Mouse (Mus musculus) c-Kit-negative CD71-positive TER-119-positive erythroid progenitor cells, embryonic 14.5 days (primary cell): Measurements from ENCODE around the gene Syne2.

Source experiments
- DNase-seq: peaks from one replicate; pipeline ENCODE4 v3.0.0-alpha.2; 2013; ENCODE audit warnings: low read depth, low spot score

Syne2 gene

DNA sequence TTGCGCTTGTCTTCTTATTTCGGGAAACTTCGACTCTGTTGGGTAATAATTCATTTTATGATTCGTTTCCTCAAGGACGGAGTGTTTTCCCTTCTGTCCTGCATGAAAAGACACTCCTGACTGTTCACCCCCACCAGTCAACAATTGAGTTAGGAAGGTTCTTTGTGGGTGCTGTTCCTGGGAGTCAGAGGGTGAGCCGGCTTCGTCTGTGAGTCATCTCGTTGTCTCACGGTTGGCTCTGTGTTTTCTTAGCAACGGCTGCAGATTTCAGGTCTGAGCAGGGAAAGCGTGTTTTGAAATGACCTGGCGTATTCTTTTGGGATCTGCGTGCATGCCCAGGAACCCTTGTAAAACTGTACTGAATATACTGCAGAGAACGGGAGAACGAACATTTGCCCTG lies 9.8 kb downstream of the Syne2 start:
- no peak for DNase-seq

GRCm38 (mm10) chr12:75829616-75830015 lies 11.7 kb downstream of the Syne2 start:
- DNase-seq = no peak

DNA sequence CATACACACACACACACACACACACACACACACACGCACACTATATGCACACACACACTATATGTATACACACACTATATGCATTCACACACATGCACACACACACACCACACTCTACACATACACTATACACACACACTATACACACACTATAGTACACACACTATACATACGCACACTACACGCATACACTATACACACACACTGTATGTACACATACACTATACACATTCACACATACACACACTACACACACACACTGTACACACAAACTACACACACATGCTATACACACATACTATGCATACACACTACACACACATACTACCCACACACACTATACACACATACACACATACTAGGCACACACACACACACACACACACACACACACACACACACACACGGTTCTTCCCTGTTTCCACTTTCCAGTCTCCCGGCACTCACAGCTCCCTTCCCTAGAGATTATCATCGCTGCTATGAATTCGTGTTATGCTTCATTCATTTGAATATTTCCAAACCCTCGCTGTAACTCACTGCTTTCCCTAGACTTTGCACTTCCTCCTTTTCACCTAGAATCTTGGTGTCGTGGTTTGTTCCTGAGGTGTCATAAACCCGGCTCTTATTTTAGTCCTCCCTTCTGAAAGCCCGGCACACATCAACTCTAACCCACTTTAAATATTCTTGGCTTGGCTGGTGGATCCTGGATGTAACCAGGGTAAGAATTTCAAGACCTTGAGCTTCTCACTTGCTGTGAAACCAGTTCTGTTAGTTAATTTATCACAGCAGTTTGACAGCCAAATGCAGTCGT lies 15.4 kb downstream of the Syne2 start:
- DNase-seq = no peak

- no peak for DNase-seq
Measured at GRCm38 (mm10) chr12:75833960-75834729, 16.2 kb downstream of the Syne2 start.

GRCm38 (mm10) chr12:75836524-75836962 lies 18.6 kb downstream of the Syne2 start:
- no peak for DNase-seq

- DNase-seq = no peak
Measured at GRCm38 (mm10) chr12:75837462-75837861, 19.5 kb downstream of the Syne2 start.

DNA sequence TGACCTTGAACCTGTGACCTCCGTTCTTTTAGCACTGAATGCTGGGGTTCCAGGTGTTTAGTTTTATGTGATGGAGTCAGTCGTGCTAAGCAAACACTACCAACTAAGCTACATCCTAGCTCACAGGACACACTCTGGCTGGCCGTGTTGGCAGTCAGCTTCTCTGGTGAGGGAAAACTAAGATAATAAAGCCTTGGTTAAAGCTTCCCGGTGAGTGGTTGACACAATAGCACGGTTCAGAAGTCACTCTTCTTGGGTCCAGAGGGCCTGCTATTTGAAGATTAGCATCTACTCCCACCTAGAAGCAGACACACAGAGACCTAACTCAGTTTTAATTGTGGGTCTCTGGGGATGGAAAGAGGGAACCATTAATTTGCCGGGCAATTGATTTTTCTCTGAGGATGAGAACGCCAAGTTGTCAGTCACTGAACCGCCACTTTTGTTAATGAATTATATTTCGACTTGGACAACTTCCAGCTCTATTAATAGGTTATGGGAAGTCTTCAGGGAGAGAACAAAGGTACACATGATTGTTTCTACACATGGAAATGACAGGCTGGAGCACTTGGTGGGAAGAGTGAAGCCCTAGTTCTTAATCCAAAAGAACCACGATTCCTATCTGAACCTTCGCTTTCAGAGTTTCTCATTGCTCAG lies 21.3 kb downstream of the Syne2 start:
- DNase-seq = no peak

DNA sequence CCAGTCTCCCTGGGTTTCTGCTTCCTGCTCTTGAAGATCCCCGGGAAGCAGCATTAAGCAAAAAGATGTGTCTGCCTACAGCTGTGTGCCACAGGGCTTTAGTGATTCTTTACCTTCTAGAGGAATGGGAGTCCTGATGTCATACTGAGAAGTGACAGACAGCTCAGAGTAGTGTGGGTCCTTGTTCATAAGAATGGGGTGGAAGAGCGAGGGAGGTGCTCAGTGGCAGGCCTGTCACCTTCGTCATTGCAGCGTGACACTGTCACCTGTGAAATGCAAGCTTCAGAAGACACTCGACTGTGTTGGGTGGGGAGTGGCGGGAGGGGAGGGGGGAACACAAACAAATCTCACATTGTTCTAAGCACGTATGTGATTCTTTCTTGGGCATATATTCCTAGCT lies 23.2 kb downstream of the Syne2 start:
- DNase-seq = no peak

DNA sequence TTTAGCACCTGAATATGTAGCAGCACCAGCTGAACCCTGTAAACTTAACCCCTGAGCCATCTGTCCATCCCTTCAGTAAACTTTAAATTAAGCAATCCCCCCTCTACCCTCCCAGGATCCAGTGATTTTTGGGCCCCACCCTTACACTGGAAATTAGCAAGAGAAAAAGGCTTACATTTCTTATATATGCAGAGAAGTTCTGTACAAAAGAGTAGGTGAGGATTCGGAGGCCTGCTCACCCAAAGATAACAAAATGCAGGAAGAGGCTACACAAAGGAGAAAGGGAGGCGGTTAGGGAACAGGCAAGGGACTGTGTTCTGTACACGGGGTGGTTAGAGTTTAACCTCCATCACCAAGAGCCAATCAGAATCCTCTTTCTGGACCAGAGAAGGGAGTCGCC lies 26.4 kb downstream of the Syne2 start:
- DNase-seq = no peak

GRCm38 (mm10) chr12:75845070-75845469 lies 27.1 kb downstream of the Syne2 start:
- DNase-seq = no peak

DNA sequence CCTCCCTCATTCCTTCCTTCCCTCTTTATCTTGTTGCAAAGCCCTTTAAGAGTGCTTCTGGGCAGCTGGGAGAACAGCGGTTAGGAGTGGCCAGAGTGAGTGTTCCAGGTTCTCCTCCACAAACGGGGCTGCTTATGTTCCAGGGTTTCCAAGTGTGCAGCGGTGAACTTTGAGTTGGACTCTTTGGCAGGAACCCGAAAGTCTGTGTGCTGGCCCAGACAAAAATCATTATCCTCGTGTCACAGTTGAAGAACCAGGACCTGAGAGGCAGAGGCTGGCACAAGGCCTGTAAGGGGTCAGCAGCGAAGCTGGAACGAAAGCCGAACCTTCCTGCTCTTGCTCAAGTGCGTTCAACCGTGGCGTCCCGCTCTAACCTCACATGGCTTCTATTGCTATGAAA lies 28.6 kb downstream of the Syne2 start:
- DNase-seq = no peak

GRCm38 (mm10) chr12:75850205-75850604 lies 32.3 kb downstream of the Syne2 start:
- no peak for DNase-seq

- DNase-seq = no peak
Measured at GRCm38 (mm10) chr12:75851481-75851880, 33.5 kb downstream of the Syne2 start.

DNA sequence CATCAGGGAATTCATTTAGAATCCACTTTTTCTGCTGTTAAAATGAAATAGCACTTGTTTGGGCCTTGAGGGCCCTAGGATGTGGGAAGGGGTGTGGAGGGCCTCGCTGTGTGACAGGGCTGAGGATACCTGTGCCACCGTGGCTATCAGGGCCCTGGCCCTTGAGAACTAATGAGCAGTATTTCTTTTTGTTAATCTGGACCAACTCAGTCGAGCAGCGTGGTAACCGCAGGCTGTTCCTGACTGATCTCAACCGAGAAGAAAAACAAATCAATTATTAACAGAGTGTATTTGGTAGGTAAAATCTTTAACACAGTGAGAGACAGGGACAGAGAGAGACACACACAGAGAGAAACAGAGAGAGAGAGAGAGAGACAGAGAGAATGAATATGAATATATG lies 34.5 kb downstream of the Syne2 start:
- DNase-seq = no peak

DNA sequence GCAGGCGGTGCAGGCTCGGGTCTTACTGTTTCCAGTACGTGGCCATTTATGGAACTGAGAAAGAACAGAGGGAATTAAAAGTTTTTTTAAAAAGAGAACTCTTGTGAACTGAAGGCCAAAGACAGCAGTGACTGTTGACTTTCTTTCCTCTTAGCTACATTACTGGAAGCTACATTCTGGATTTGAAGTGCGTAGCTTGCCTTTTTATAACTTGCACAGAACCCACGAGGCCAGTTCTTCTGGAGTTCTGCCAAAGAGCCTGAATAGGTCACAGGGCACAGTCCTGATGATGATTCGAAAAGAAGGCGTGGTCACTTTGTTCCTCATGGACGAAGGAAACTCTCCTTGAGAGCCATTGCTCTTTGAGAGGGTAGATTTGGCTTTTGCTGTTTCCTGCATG lies 35.6 kb downstream of the Syne2 start:
- no peak for DNase-seq

DNA sequence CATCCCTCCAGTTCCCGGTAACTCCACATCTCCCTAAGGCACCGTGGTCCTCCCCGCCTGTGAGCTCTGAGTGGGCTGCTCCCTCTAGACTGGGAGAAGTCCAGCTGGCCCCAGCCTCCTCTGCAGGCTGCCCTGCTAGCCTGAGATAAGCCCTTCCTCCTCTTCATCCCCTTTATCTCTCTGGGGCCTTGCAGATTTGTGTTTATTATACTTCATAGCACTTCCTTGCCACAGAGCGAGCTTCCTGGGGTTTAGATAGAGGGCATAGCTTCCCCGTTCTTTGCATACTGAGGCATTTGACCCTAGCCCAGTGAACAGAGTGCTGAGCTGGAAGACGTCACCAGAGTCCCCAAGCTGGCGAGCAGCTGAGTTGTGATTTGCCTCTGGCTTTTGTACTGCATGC lies 37.1 kb downstream of the Syne2 start:
- no peak for DNase-seq

- DNase-seq = no peak
Measured at GRCm38 (mm10) chr12:75855621-75856020, 37.7 kb downstream of the Syne2 start.

- no peak for DNase-seq
Measured at GRCm38 (mm10) chr12:75856096-75856868, 38.3 kb downstream of the Syne2 start.

- no peak for DNase-seq
Measured at GRCm38 (mm10) chr12:75859936-75860335, 42.0 kb downstream of the Syne2 start.

DNA sequence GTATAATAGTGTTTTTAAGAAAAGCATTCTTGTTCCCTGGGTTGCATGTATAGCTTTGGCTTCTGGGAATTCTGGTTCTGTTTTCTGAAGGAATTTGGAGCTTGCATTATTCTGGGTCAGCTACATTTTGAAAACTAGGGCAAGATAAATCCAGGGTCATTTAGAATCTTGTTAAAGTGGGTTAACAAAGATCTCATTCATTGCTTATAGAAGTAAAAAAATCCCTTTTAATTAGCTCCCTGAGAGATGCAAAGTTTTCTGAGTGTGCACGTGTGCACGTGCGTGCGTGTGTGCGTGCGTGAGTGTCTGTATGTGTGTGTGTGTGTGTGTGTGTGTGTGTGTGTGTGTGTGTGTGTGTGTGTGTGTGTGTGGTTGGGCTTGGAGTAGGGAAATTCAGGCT lies 42.9 kb downstream of the Syne2 start:
- no peak for DNase-seq

DNA sequence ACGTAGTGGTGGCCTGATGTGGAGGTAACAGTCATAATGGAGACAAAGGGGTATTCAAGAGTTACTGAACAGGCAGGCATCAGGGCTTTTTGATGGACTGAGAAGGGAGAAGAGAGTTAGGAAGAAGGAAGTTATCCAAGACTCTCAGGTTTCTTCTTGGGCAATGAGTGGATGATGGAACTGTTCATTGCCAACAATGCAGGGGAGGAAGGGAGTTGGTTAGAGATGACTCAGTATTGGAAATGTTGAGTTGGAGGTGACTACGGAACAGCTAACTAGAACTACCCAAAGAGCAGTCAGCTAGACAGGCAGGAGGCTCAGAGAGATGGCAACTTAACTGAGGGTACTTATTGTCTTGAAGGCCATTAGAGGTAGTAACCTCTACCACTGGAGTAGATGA lies 47.2 kb downstream of the Syne2 start:
- DNase-seq = no peak
